Mouse (Mus musculus) spleen, adult 2 months (tissue): ENCODE results near the gene Fam166a.

Experiments used
- CTCF ChIP-seq: fragments of 200-500 bp; IDR thresholded peaks from 2 replicates; pipeline ENCODE4 v1.5.1; 2011; ENCODE audit warnings: mild to moderate bottlenecking, inconsistent platforms; ENCODE audit not compliant: insufficient read depth, insufficient read length, insufficient replicate concordance; ENCODE audit errors: extremely low read depth
- POLR2A ChIP-seq: fragments of 200-500 bp; IDR thresholded peaks from 2 replicates; pipeline ENCODE4 v1.6.1; 2011; ENCODE audit warnings: low read depth, low read length, inconsistent platforms

GRCm38 (mm10) chr2:25187841-25188240, 30.7 kb upstream of the Fam166a start:
- TF ChIP-seq POLR2A (no peak), CTCF (no peak)
